Mouse (Mus musculus): ENCODE measurements around the gene Gm39653. TPM values are rescaled to one million over a fixed set of nuclear protein-coding genes. Genes with fewer than 3 reads are reported as not detected.
"Not testable (repeated sequence)": the region's sequence is repeated elsewhere in the genome, so short reads cannot be mapped to it uniquely, and the experiment has no call there.

The Gm39653 gene
- total and polyA plus RNA-seq, 3 experiments, result not detected

GRCm38 (mm10) chr1:63628211-63628610 lies 12.4 kb downstream of the Gm39653 start:
- TF ChIP-seq CTCF (IDR thresholded peaks at IDR 0.05; ENCODE audit: low read depth, low read length) (no peak), GATA2 (IDR thresholded peaks at IDR 0.05; ENCODE audit: borderline replicate concordance, low read depth, low read length) (no peak), POLR2AphosphoS5 (IDR thresholded peaks at IDR 0.05; ENCODE audit: insufficient replicate concordance, low read depth, low read length) (no peak), TAL1 (conservative IDR thresholded peaks at IDR 0.05; ENCODE audit: low read depth, low read length) (no peak), GATA1 (IDR thresholded peaks at IDR 0.05; ENCODE audit: borderline replicate concordance, low read length) (no peak)

GRCm38 (mm10) chr1:63630390-63630789 lies 14.6 kb downstream of the Gm39653 start:
- ATAC-seq (ENCODE audit: extremely low read depth, insufficient number of reproducible peaks, low FRiP score, poor library complexity, severe bottlenecking); DNase-seq (ENCODE audit: low spot score); H3K36me3 ChIP-seq (replicated peaks); H3K4me1 ChIP-seq (ENCODE audit: insufficient read depth, low read depth, low read length); H3K9me3 ChIP-seq (replicated peaks); H3K27me3 ChIP-seq (ENCODE audit: insufficient read depth, low read length): not testable (repeated sequence)
- H3K4me3 ChIP-seq (ENCODE audit: low read depth, low read length), result peak overlapping the region; percentile 28; the same call in 1 of the 2 replicates

More at GRCm38 (mm10) chr1:63628211-63628610, 12.4 kb downstream of the Gm39653 start:
- Histone ChIP-seq H3K36me3 (replicated peaks) (no peaks in the 10 kb centered on the region), H3K4me1 (ENCODE audit: insufficient read depth, low read depth, low read length) (no peaks in the 10 kb centered on the region; the same call in 1 of the 2 replicates), H3K27me3 (ENCODE audit: insufficient read depth, low read length) (no peaks in the 10 kb centered on the region), H3K4me3 (ENCODE audit: low read depth, low read length) (no peak overlapping the region), H3K9me3 (replicated peaks) (peaks cover 8% of the 10 kb centered on the region)
- ATAC-seq (ENCODE audit: extremely low read depth, insufficient number of reproducible peaks, low FRiP score, poor library complexity, severe bottlenecking) (no peak), DNase-seq (ENCODE audit: low spot score) (no peak)

- no peaks in the 10 kb centered on the region for H3K4me1 ChIP-seq (ENCODE audit: insufficient read depth, low read depth, low read length)
- H3K36me3 ChIP-seq (replicated peaks), result no peaks in the 10 kb centered on the region
- H3K4me3 ChIP-seq (ENCODE audit: low read depth, low read length), result no peak overlapping the region
- H3K9me3 ChIP-seq (replicated peaks), result no peaks in the 10 kb centered on the region
- no peak for ATAC-seq (ENCODE audit: extremely low read depth, insufficient number of reproducible peaks, low FRiP score, poor library complexity, severe bottlenecking)
- TF ChIP-seq CTCF (IDR thresholded peaks at IDR 0.05; ENCODE audit: low read depth, low read length), result no peak
- no peak for TF ChIP-seq GATA1 (IDR thresholded peaks at IDR 0.05; ENCODE audit: borderline replicate concordance, low read length)
- TF ChIP-seq GATA2 (IDR thresholded peaks at IDR 0.05; ENCODE audit: borderline replicate concordance, low read depth, low read length), result no peak
- TF ChIP-seq TAL1 (conservative IDR thresholded peaks at IDR 0.05; ENCODE audit: low read depth, low read length), result no peak
- TF ChIP-seq POLR2AphosphoS5 (IDR thresholded peaks at IDR 0.05; ENCODE audit: insufficient replicate concordance, low read depth, low read length), result no peak
- DNase-seq (ENCODE audit: low spot score), result no peak
- peaks cover under 1% of the 10 kb centered on the region; the same call in 1 of the 2 replicates for H3K27me3 ChIP-seq (ENCODE audit: insufficient read depth, low read length)
Measured at GRCm38 (mm10) chr1:63639921-63640320, 24.2 kb downstream of the Gm39653 start.

- Histone ChIP-seq H3K4me3 (ENCODE audit: low read depth, low read length) (no peak overlapping the region), H3K36me3 (replicated peaks) (no peaks in the 10 kb centered on the region), H3K27me3 (ENCODE audit: insufficient read depth, low read length) (peaks cover 4% of the 10 kb centered on the region; the same call in 1 of the 2 replicates), H3K4me1 (ENCODE audit: insufficient read depth, low read depth, low read length) (peaks cover 3% of the 10 kb centered on the region), H3K9me3 (replicated peaks) (no peaks in the 10 kb centered on the region)
- DNase-seq (ENCODE audit: low spot score) (peak; percentile 21), ATAC-seq (ENCODE audit: extremely low read depth, insufficient number of reproducible peaks, low FRiP score, poor library complexity, severe bottlenecking) (no peak)
- no peak for TF ChIP-seq GATA1 (IDR thresholded peaks at IDR 0.05; ENCODE audit: borderline replicate concordance, low read length)
- TF ChIP-seq CTCF (IDR thresholded peaks at IDR 0.05; ENCODE audit: low read depth, low read length), result peak; percentile 87
Measured at GRCm38 (mm10) chr1:63658016-63658415, 42.2 kb downstream of the Gm39653 start.

- peak; percentile 13 for DNase-seq (ENCODE audit: low spot score)
- peaks cover 3% of the 10 kb centered on the region for H3K4me1 ChIP-seq (ENCODE audit: insufficient read depth, low read depth, low read length)
- H3K27me3 ChIP-seq (ENCODE audit: insufficient read depth, low read length), result peaks cover 6% of the 10 kb centered on the region; the same call in 1 of the 2 replicates
- H3K9me3 ChIP-seq (replicated peaks), result no peaks in the 10 kb centered on the region
- H3K36me3 ChIP-seq (replicated peaks), result no peaks in the 10 kb centered on the region
- no peak overlapping the region for H3K4me3 ChIP-seq (ENCODE audit: low read depth, low read length)
- no peak for TF ChIP-seq GATA1 (IDR thresholded peaks at IDR 0.05; ENCODE audit: borderline replicate concordance, low read length)
- no peak for TF ChIP-seq GATA2 (IDR thresholded peaks at IDR 0.05; ENCODE audit: borderline replicate concordance, low read depth, low read length)
- TF ChIP-seq TAL1 (conservative IDR thresholded peaks at IDR 0.05; ENCODE audit: low read depth, low read length), result no peak
- no peak for TF ChIP-seq CTCF (IDR thresholded peaks at IDR 0.05; ENCODE audit: low read depth, low read length)
- TF ChIP-seq POLR2AphosphoS5 (IDR thresholded peaks at IDR 0.05; ENCODE audit: insufficient replicate concordance, low read depth, low read length), result no peak
- 0 out of 2 replicates have a peak, but pooled peaks have one; percentile 22 for ATAC-seq (ENCODE audit: extremely low read depth, insufficient number of reproducible peaks, low FRiP score, poor library complexity, severe bottlenecking)
Measured at GRCm38 (mm10) chr1:63659591-63659990, 43.8 kb downstream of the Gm39653 start.

GRCm38 (mm10) chr1:63666089-63666488 lies 50.3 kb downstream of the Gm39653 start:
- Histone ChIP-seq H3K36me3 (replicated peaks) (no peaks in the 10 kb centered on the region), H3K9me3 (replicated peaks) (no peaks in the 10 kb centered on the region), H3K4me3 (ENCODE audit: low read depth, low read length) (no peak overlapping the region), H3K4me1 (ENCODE audit: insufficient read depth, low read depth, low read length) (no peaks in the 10 kb centered on the region), H3K27me3 (ENCODE audit: insufficient read depth, low read length) (peaks cover 2% of the 10 kb centered on the region; the same call in 1 of the 2 replicates)
- ATAC-seq (ENCODE audit: extremely low read depth, insufficient number of reproducible peaks, low FRiP score, poor library complexity, severe bottlenecking), result no peak
- DNase-seq (ENCODE audit: low spot score), result no peak
- TF ChIP-seq POLR2AphosphoS5 (IDR thresholded peaks at IDR 0.05; ENCODE audit: insufficient replicate concordance, low read depth, low read length) (no peak), GATA2 (IDR thresholded peaks at IDR 0.05; ENCODE audit: borderline replicate concordance, low read depth, low read length) (no peak), TAL1 (conservative IDR thresholded peaks at IDR 0.05; ENCODE audit: low read depth, low read length) (no peak), GATA1 (IDR thresholded peaks at IDR 0.05; ENCODE audit: borderline replicate concordance, low read length) (no peak), CTCF (IDR thresholded peaks at IDR 0.05; ENCODE audit: low read depth, low read length) (no peak)
